Mouse (Mus musculus): ENCODE data around the gene Mbtps2. TPM values are rescaled to one million over a fixed set of nuclear protein-coding genes. Genes with fewer than 3 reads are reported as not detected.

Mbtps2 gene
- polyA plus RNA-seq, 1 experiment from 2014 or later, result 23.6 TPM

DNA sequence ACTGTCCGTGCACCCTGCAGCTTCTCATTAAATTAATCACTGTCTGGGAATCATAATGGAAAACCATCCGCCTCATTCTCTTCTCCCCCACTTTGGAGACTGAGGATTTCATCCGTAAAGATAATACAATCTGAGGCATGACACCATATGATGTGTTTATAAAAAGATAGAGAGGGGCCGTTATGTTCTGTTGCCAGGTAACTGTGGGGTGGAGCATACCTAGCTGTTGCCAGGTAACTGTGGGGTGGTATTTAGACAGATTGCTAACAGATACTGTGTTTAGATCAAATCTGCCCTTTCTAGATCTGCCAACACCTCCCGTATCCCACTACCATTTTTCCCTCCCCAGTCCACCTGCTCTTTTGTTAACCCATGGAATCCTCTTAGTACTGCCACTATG lies 11.5 kb downstream of the Mbtps2 start:
- Histone ChIP-seq H3K79me2 (ENCODE audit: inconsistent target) (peaks cover 19% of the 10 kb centered on the region; the same call in 1 of the 2 replicates), H3K36me3 (ENCODE audit: inconsistent target) (no peaks in the 10 kb centered on the region), H3K27ac (no peak overlapping the region), H3K4me3 (ENCODE audit: inconsistent target) (no peak overlapping the region)
- whole genome bisulfite sequencing (ENCODE audit: missing documents), result 97% methylated on average over 5 of the region's 5 CpGs

- no peaks in the 10 kb centered on the region for H3K36me3 ChIP-seq (ENCODE audit: inconsistent target)
- H3K4me3 ChIP-seq (ENCODE audit: inconsistent target), result no peak overlapping the region
- peak overlapping the region; percentile 74 for H3K27ac ChIP-seq
- H3K79me2 ChIP-seq (ENCODE audit: inconsistent target), result peaks cover 14% of the 10 kb centered on the region; the same call in 1 of the 2 replicates
These were observed 12.1 kb downstream of the Mbtps2 start for GRCm38 (mm10) chrX:157586397-157586796.

- 93% methylated on average over 6 of the region's 6 CpGs for WGBS (ENCODE audit: missing documents)
- Histone ChIP-seq H3K79me2 (ENCODE audit: inconsistent target) (peaks cover 5% of the 10 kb centered on the region; the same call in 1 of the 2 replicates), H3K27ac (no peak overlapping the region)
These were observed 19.4 kb downstream of the Mbtps2 start for GRCm38 (mm10) chrX:157579108-157579614.

GRCm38 (mm10) chrX:157574683-157575082 lies 23.8 kb downstream of the Mbtps2 start:
- H3K27ac ChIP-seq, result no peak overlapping the region
- H3K36me3 ChIP-seq (ENCODE audit: inconsistent target), result no peaks in the 10 kb centered on the region
- WGBS (ENCODE audit: missing documents), result 84% methylated on average over 2 of the region's 2 CpGs
- H3K79me2 ChIP-seq (ENCODE audit: inconsistent target), result no peaks in the 10 kb centered on the region; the same call in 1 of the 2 replicates
- H3K4me3 ChIP-seq (ENCODE audit: inconsistent target), result no peak overlapping the region

More at GRCm38 (mm10) chrX:157579108-157579614, 19.4 kb downstream of the Mbtps2 start:
- H3K4me3 ChIP-seq (ENCODE audit: inconsistent target), result no peak overlapping the region
- H3K36me3 ChIP-seq (ENCODE audit: inconsistent target), result no peaks in the 10 kb centered on the region

DNA sequence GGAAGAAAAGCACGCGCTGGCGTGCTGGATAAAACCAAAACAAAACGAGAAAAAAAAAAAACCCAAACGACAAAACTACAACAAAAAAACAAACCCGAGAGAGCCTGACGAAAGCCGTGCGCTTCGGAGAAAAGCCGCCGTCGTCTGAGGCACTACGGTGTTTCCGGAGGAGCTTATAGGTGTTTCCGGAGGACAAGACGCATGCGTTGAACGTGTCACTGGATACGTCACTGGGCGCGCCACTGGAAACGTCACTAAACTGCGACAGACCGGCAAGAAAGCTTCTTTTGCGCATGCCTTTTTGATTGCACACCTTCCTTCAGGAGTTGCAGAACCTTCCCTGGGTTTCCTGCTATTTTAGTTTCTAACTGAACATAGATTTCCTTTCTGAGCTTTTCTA lies 29.7 kb downstream of the Mbtps2 start, which contains the start of gene Yy2:
TSS of gene Yy2 (minus strand) at position 146 of the 400 bp plus-strand sequence.
- H3K36me3 ChIP-seq (ENCODE audit: inconsistent target), result 0 out of 2 replicates have a peak, but pooled peaks cover 11% of the 10 kb centered on the region
- 88% methylated on average over 26 of the region's 26 CpGs for WGBS (ENCODE audit: missing documents)
- H3K27ac ChIP-seq, result no peak within 1 kb of the TSS
- H3K79me2 ChIP-seq (ENCODE audit: inconsistent target), result no peaks in the 10 kb centered on the region
- no peak within 1 kb of the TSS for H3K4me3 ChIP-seq (ENCODE audit: inconsistent target)

DNA sequence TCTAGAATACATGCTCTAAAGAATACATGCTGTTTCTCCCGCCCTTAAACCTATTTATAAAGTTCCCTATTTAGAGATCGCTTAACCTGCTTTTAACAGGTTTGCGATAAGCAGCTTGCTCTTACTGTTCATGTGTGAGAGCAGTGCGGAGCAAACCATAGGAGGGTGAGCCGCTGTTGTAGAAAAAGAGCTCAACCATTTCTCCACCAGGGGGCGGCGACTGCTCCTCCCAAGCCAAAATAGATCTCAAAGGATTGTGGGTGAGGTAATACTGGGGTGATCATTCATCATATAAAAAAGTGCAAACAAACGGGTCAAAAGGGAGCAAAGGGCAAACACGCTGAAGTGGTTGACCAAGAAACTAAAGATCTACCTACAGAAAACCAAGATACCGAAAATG lies 34.7 kb downstream of the Mbtps2 start:
- H3K79me2 ChIP-seq (ENCODE audit: inconsistent target), result no peaks in the 10 kb centered on the region
- WGBS (ENCODE audit: missing documents), result 80% methylated on average over 7 of the region's 10 CpGs
- H3K36me3 ChIP-seq (ENCODE audit: inconsistent target), result 0 out of 2 replicates have a peak, but pooled peaks cover 11% of the 10 kb centered on the region
- no peak overlapping the region for H3K4me3 ChIP-seq (ENCODE audit: inconsistent target)
- H3K27ac ChIP-seq, result no peak overlapping the region

GRCm38 (mm10) chrX:157547082-157547481 lies 51.4 kb downstream of the Mbtps2 start:
- H3K79me2 ChIP-seq (ENCODE audit: inconsistent target), result no peaks in the 10 kb centered on the region
- 58% methylated on average over 2 of the region's 3 CpGs for WGBS (ENCODE audit: missing documents)
- H3K27ac ChIP-seq, result no peak overlapping the region
- no peaks in the 10 kb centered on the region for H3K36me3 ChIP-seq (ENCODE audit: inconsistent target)
- H3K4me3 ChIP-seq (ENCODE audit: inconsistent target), result no peak overlapping the region

GRCm38 (mm10) chrX:157506400-157506799 lies 92.1 kb downstream of the Mbtps2 start:
- 64% methylated on average over 5 of the region's 5 CpGs for WGBS (ENCODE audit: missing documents)
- no peak overlapping the region for H3K27ac ChIP-seq

DNA sequence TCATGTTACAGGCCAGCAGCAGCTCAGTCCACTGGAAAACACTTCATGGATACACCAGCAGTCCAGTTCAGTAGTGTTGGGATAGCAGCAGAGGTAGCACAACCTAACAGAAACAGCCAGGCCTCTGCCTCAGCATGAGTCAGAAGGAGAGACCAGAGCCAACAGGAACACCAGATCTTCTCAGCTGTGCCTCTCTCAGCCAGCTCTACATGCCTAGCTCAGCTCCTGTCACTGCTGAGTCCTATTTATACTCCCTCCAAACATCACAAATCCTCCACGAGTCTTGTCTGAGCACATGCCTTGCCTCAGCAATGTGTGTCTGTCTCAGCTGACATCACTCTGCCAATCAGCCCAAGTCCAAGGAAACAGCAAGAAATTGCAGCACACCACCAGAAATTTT lies 94.0 kb downstream of the Mbtps2 start:
- 50% methylated on average over 1 of the region's 1 CpGs for WGBS (ENCODE audit: missing documents)
- Histone ChIP-seq H3K27ac (no peak overlapping the region), H3K4me3 (ENCODE audit: inconsistent target) (no peak overlapping the region), H3K36me3 (ENCODE audit: inconsistent target) (no peaks in the 10 kb centered on the region), H3K79me2 (ENCODE audit: inconsistent target) (no peaks in the 10 kb centered on the region)

More at GRCm38 (mm10) chrX:157506400-157506799, 92.1 kb downstream of the Mbtps2 start:
- no peak overlapping the region for H3K4me3 ChIP-seq (ENCODE audit: inconsistent target)
- H3K79me2 ChIP-seq (ENCODE audit: inconsistent target), result no peaks in the 10 kb centered on the region
- no peaks in the 10 kb centered on the region for H3K36me3 ChIP-seq (ENCODE audit: inconsistent target)

DNA sequence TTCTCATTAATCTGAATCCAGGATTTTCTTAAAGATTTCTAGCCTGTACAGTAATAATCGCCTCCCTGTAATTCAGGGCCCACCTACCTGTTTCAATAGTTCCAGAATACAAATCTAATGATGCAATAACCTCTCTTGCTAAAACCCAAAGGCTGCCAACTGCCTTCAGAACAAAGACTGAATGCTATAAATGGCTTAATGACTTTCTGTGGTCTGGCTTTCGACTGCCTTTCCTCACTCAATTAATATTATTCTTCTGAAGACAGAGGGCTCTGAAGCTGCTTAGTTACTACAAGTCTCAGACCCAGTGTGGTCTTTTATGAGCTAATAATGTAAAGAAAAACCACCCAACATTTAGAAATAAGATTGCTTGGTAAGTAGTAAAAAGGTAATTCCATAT lies 96.6 kb downstream of the Mbtps2 start:
- WGBS (ENCODE audit: missing documents), result 81% methylated on average over 2 of the region's 2 CpGs
- no peak overlapping the region for H3K27ac ChIP-seq
- H3K36me3 ChIP-seq (ENCODE audit: inconsistent target), result no peaks in the 10 kb centered on the region

DNA sequence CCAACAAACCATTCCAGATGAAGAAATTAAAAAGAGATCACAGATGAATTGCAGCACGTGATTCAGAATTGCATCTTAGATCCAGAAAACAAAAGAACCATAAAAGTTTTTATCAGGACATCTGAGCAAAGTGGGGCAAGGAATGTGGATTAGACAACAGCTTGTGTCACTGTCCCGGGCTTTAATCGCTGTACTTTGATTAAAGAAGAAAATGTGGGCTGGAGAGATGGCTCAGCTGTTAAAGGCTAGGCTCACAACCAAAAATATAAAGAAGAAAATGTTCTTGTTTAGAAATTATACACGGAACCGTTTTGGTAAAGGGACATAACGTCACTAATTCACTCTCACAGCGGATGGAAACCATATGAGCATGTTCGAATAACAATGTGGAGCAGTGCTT lies 98.5 kb downstream of the Mbtps2 start:
- Histone ChIP-seq H3K27ac (no peak overlapping the region), H3K4me3 (ENCODE audit: inconsistent target) (no peak overlapping the region), H3K79me2 (ENCODE audit: inconsistent target) (no peaks in the 10 kb centered on the region), H3K36me3 (ENCODE audit: inconsistent target) (no peaks in the 10 kb centered on the region)
- WGBS (ENCODE audit: missing documents), result 87% methylated on average over 8 of the region's 8 CpGs

More for the DNA sequence above, 96.6 kb downstream of the Mbtps2 start:
- Histone ChIP-seq H3K4me3 (ENCODE audit: inconsistent target) (no peak overlapping the region), H3K79me2 (ENCODE audit: inconsistent target) (no peaks in the 10 kb centered on the region)

DNA sequence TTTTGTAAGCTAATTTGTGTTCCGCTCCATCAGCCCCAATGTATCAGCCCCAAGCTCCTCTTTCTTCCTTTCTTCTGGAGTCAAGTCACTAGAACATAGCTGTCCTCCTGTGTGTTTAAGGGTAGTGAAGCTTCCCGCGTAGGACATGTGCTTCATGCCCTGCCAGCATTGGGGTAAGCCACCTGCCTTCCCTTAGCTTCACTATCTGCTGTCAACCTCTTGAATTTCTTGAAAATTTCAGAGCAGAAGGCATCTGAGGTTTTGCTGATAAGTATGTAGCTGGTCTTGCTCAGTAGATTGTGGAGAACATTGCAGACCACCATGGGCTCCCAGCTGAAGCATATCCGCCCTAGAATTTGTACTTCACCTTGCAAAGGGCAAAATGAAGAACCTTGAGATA lies 105.4 kb downstream of the Mbtps2 start:
- H3K27ac ChIP-seq, result no peak overlapping the region
- no peak overlapping the region for H3K4me3 ChIP-seq (ENCODE audit: inconsistent target)
- no peaks in the 10 kb centered on the region for H3K36me3 ChIP-seq (ENCODE audit: inconsistent target)
- 93% methylated on average over 4 of the region's 4 CpGs for WGBS (ENCODE audit: missing documents)
- peaks cover 30% of the 10 kb centered on the region for H3K79me2 ChIP-seq (ENCODE audit: inconsistent target)

DNA sequence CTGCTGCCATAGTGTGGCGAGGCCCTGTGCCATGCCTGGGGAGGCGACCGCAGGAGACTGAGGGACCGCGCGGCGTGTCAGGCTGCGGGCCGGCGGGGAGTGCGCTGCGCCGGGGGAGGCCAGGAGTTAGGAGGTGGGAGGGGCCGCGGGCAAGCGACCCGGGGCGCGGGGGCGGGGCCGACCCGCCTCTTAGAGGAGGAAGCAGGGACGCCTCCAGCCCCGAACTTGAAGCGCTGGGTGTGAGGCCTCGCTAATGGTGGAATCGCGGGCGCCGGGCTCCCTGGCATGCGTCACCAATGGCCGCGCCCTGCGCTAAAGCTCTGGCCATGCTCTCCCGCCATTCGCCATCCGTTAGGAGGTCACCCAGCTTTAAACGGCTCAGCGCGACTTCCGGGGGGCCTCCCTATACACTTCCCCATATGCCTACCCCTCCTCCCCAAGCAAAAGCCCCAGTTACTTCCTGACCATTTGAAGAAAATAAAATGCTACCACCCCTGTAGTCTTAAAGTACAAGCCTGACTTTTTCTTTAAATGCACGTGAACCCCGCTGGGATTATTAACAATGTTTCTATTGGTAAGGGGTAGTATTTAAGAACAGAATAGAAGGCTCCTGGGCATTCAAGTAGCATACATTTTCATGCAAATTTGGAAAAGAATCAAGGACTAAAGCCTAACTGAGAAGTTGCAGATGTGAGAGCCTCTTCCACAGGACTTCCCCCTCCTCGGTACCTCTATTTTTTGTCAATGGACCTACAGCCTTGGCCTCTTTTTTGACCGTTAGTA lies 106.4 kb downstream of the Mbtps2 start, which contains the start of gene Sms:
TSS of gene Sms (minus strand) at position 344 of the 783 bp plus-strand sequence.
- 19% methylated on average over 41 of the region's 45 CpGs for WGBS (ENCODE audit: missing documents)
- no peaks in the 10 kb centered on the region for H3K36me3 ChIP-seq (ENCODE audit: inconsistent target)
- peaks cover 40% of the 10 kb centered on the region for H3K79me2 ChIP-seq (ENCODE audit: inconsistent target)
- H3K27ac ChIP-seq, result peak within 1 kb of the TSS; percentile 24; the same call in 1 of the 2 replicates
- H3K4me3 ChIP-seq (ENCODE audit: inconsistent target), result peak within 1 kb of the TSS; percentile 41

DNA sequence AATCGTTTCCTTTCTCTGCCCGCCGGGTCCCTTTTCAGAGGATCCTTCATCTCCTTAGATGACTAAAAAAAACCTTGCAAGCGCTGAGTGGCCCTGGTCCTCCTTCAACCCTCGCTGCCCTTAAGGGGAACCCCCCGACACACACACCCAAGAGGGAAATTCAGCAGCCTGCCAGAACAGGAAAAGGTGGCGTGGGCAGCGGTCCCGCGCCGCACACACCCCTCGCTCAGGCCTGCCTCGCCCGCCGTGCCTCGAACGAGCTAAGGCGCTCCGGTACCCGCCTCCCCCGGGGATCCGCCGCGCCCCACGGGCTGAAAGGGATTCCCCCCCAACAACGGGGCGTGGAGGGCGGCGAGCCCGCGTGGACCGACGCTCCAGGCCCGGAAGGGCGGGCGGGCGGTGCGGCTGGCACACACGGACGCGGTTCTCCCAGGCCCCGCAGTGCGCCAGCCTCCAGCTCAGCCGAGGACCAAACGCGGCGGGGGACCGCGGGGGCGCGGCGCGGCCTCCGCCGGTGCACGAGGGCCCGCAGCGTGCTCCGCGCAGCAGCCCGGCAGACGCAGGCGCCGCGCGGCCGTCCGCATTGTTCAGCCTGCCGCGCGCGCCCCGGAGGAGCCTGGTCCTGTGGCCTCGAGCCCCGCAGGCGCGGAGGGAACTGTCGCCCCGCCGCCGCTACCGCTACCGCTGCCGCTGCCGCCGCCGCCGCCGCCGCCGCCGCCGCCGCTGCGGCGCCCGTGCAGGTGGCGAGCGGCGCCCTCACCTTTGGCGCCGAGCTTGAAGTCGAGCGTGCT lies 107.2 kb downstream of the Mbtps2 start:
- no peak overlapping the region; the same call in 1 of the 2 replicates for H3K27ac ChIP-seq
- 17% methylated on average over 39 of the region's 104 CpGs for WGBS (ENCODE audit: missing documents)
- no peaks in the 10 kb centered on the region for H3K36me3 ChIP-seq (ENCODE audit: inconsistent target)

More for the DNA sequence above, 107.2 kb downstream of the Mbtps2 start:
- Histone ChIP-seq H3K79me2 (ENCODE audit: inconsistent target) (peaks cover 48% of the 10 kb centered on the region), H3K4me3 (ENCODE audit: inconsistent target) (peak overlapping the region; percentile 41)

Measured in macrophage (primary cell).